Mouse (Mus musculus) right cerebral cortex, postnatal 25 days (tissue): ENCODE measurements around the gene Slc1a1.

ENCODE experiments used
- DNase-seq: peaks from one replicate; pipeline ENCODE4 v3.0.0; 2022

Gene Slc1a1

GRCm38 (mm10) chr19:28926366-28926765, 91.5 kb downstream of the Slc1a1 start:
- no peak for DNase-seq

GRCm38 (mm10) chr19:28927396-28927795, 92.5 kb downstream of the Slc1a1 start:
- DNase-seq: no peak

- DNase-seq: no peak
These were observed 94.2 kb downstream of the Slc1a1 start for GRCm38 (mm10) chr19:28929034-28929433.

- DNase-seq: no peak
These were observed 100.0 kb downstream of the Slc1a1 start for GRCm38 (mm10) chr19:28934897-28935296.

- DNase-seq: no peak
These were observed 105.5 kb downstream of the Slc1a1 start for GRCm38 (mm10) chr19:28940135-28940874.

GRCm38 (mm10) chr19:28941271-28941670, 106.4 kb downstream of the Slc1a1 start:
- no peak for DNase-seq

GRCm38 (mm10) chr19:28946782-28947181, 111.9 kb downstream of the Slc1a1 start:
- peak; percentile 24 for DNase-seq

GRCm38 (mm10) chr19:28947311-28947710, 112.5 kb downstream of the Slc1a1 start:
- DNase-seq: no peak

GRCm38 (mm10) chr19:28951251-28951650, 116.4 kb downstream of the Slc1a1 start:
- DNase-seq: no peak

- no peak for DNase-seq
These were observed 128.3 kb downstream of the Slc1a1 start for GRCm38 (mm10) chr19:28963113-28963512.

- DNase-seq: no peak
These were observed 128.6 kb downstream of the Slc1a1 start for GRCm38 (mm10) chr19:28963513-28963841.
